Mouse (Mus musculus): ENCODE data around the gene Myo18a. TPM values are rescaled to one million over a fixed set of nuclear protein-coding genes. Genes with fewer than 3 reads are reported as not detected.
A peak's percentile ranks its signal among the peaks of the same experiment; 100 is the strongest.
"Not testable (repeated sequence)": the region's sequence is repeated elsewhere in the genome, so short reads cannot be mapped to it uniquely, and the experiment has no call there.

The Myo18a gene
- polyA plus RNA-seq, 1 experiment = 93.1 TPM

- Histone ChIP-seq H3K27me3 (replicated peaks; ENCODE audit: control insufficient read depth, insufficient read depth, low read length) (no peaks in the 10 kb centered on the region), H3K4me1 (ENCODE audit: control insufficient read depth, insufficient read depth, low read length) (no peaks in the 10 kb centered on the region), H3K36me3 (ENCODE audit: control insufficient read depth, insufficient read depth, low read length) (no peaks in the 10 kb centered on the region), H3K4me3 (ENCODE audit: insufficient read depth, low read depth, low read length) (no peak overlapping the region), H3K27ac (ENCODE audit: insufficient read depth, low read depth, low read length) (no peak overlapping the region)
- DNase-seq = peak; percentile 92
- TF ChIP-seq POLR2A (IDR thresholded peaks at IDR 0.05; ENCODE audit: low read depth, low read length) (no peak), CTCF (conservative IDR thresholded peaks at IDR 0.05; ENCODE audit: insufficient read depth, insufficient read length, low read depth, low read length) (peak; percentile 95)
- WGBS = 2% methylated on average over 6 of the region's 6 CpGs
These were observed 25.8 kb upstream of the Myo18a start for GRCm38 (mm10) chr11:77737289-77737688.

- TF ChIP-seq CTCF (conservative IDR thresholded peaks at IDR 0.05; ENCODE audit: insufficient read depth, insufficient read length, low read depth, low read length) (no peak), POLR2A (IDR thresholded peaks at IDR 0.05; ENCODE audit: low read depth, low read length) (no peak)
- no peak overlapping the region for H3K4me3 ChIP-seq (ENCODE audit: insufficient read depth, low read depth, low read length)
- H3K4me1 ChIP-seq (ENCODE audit: control insufficient read depth, insufficient read depth, low read length) = no peaks in the 10 kb centered on the region
- DNase-seq = no peak
- 74% methylated on average over 7 of the region's 7 CpGs for WGBS
- no peaks in the 10 kb centered on the region for H3K36me3 ChIP-seq (ENCODE audit: control insufficient read depth, insufficient read depth, low read length)
- no peak overlapping the region for H3K27ac ChIP-seq (ENCODE audit: insufficient read depth, low read depth, low read length)
- H3K27me3 ChIP-seq (replicated peaks; ENCODE audit: control insufficient read depth, insufficient read depth, low read length) = no peaks in the 10 kb centered on the region
These were observed 24.5 kb upstream of the Myo18a start for GRCm38 (mm10) chr11:77738555-77738954.

- no peak for TF ChIP-seq POLR2A (IDR thresholded peaks at IDR 0.05; ENCODE audit: low read depth, low read length)
- peak; percentile 83 for TF ChIP-seq CTCF (conservative IDR thresholded peaks at IDR 0.05; ENCODE audit: insufficient read depth, insufficient read length, low read depth, low read length)
- H3K27me3 ChIP-seq (replicated peaks; ENCODE audit: control insufficient read depth, insufficient read depth, low read length) = no peaks in the 10 kb centered on the region
- H3K4me3 ChIP-seq (ENCODE audit: insufficient read depth, low read depth, low read length) = no peak overlapping the region
- H3K27ac ChIP-seq (ENCODE audit: insufficient read depth, low read depth, low read length) = no peak overlapping the region
- 16% methylated on average over 6 of the region's 6 CpGs for WGBS
- H3K36me3 ChIP-seq (ENCODE audit: control insufficient read depth, insufficient read depth, low read length) = no peaks in the 10 kb centered on the region
- DNase-seq = peak; percentile 73
- no peaks in the 10 kb centered on the region for H3K4me1 ChIP-seq (ENCODE audit: control insufficient read depth, insufficient read depth, low read length)
These were observed 19.1 kb upstream of the Myo18a start for GRCm38 (mm10) chr11:77743966-77744365.

GRCm38 (mm10) chr11:77746652-77747051 is 16.4 kb upstream of the Myo18a start:
- no peak for DNase-seq
- Histone ChIP-seq H3K4me1 (ENCODE audit: control insufficient read depth, insufficient read depth, low read length) (no peaks in the 10 kb centered on the region), H3K4me3 (ENCODE audit: insufficient read depth, low read depth, low read length) (no peak overlapping the region), H3K27me3 (replicated peaks; ENCODE audit: control insufficient read depth, insufficient read depth, low read length) (no peaks in the 10 kb centered on the region), H3K27ac (ENCODE audit: insufficient read depth, low read depth, low read length) (no peak overlapping the region), H3K36me3 (ENCODE audit: control insufficient read depth, insufficient read depth, low read length) (no peaks in the 10 kb centered on the region)
- WGBS = 89% methylated on average over 4 of the region's 4 CpGs
- TF ChIP-seq CTCF (conservative IDR thresholded peaks at IDR 0.05; ENCODE audit: insufficient read depth, insufficient read length, low read depth, low read length) (no peak), POLR2A (IDR thresholded peaks at IDR 0.05; ENCODE audit: low read depth, low read length) (no peak)

GRCm38 (mm10) chr11:77747103-77747502 is 15.9 kb upstream of the Myo18a start:
- not testable (repeated sequence) for H3K36me3 ChIP-seq (ENCODE audit: control insufficient read depth, insufficient read depth, low read length); DNase-seq; H3K4me1 ChIP-seq (ENCODE audit: control insufficient read depth, insufficient read depth, low read length); H3K27ac ChIP-seq (ENCODE audit: insufficient read depth, low read depth, low read length); H3K4me3 ChIP-seq (ENCODE audit: insufficient read depth, low read depth, low read length); H3K27me3 ChIP-seq (replicated peaks; ENCODE audit: control insufficient read depth, insufficient read depth, low read length)
- WGBS = 89% methylated on average over 15 of the region's 15 CpGs

GRCm38 (mm10) chr11:77748996-77749395 is 14.1 kb upstream of the Myo18a start:
- Histone ChIP-seq H3K36me3 (ENCODE audit: control insufficient read depth, insufficient read depth, low read length) (no peaks in the 10 kb centered on the region), H3K27me3 (replicated peaks; ENCODE audit: control insufficient read depth, insufficient read depth, low read length) (no peaks in the 10 kb centered on the region), H3K4me1 (ENCODE audit: control insufficient read depth, insufficient read depth, low read length) (no peaks in the 10 kb centered on the region), H3K27ac (ENCODE audit: insufficient read depth, low read depth, low read length) (no peak overlapping the region), H3K4me3 (ENCODE audit: insufficient read depth, low read depth, low read length) (no peak overlapping the region)
- DNase-seq = no peak
- TF ChIP-seq POLR2A (IDR thresholded peaks at IDR 0.05; ENCODE audit: low read depth, low read length) = no peak
- no peak for TF ChIP-seq CTCF (conservative IDR thresholded peaks at IDR 0.05; ENCODE audit: insufficient read depth, insufficient read length, low read depth, low read length)
- 89% methylated on average over 5 of the region's 5 CpGs for WGBS

GRCm38 (mm10) chr11:77752525-77752924 is 10.5 kb upstream of the Myo18a start:
- Histone ChIP-seq H3K4me3 (ENCODE audit: insufficient read depth, low read depth, low read length) (no peak overlapping the region), H3K36me3 (ENCODE audit: control insufficient read depth, insufficient read depth, low read length) (no peaks in the 10 kb centered on the region), H3K4me1 (ENCODE audit: control insufficient read depth, insufficient read depth, low read length) (no peaks in the 10 kb centered on the region), H3K27ac (ENCODE audit: insufficient read depth, low read depth, low read length) (no peak overlapping the region), H3K27me3 (replicated peaks; ENCODE audit: control insufficient read depth, insufficient read depth, low read length) (no peaks in the 10 kb centered on the region)
- WGBS = 85% methylated on average over 5 of the region's 5 CpGs
- no peak for DNase-seq
- TF ChIP-seq POLR2A (IDR thresholded peaks at IDR 0.05; ENCODE audit: low read depth, low read length) (no peak), CTCF (conservative IDR thresholded peaks at IDR 0.05; ENCODE audit: insufficient read depth, insufficient read length, low read depth, low read length) (no peak)

GRCm38 (mm10) chr11:77753469-77753868 is 9.6 kb upstream of the Myo18a start:
- DNase-seq = no peak
- Histone ChIP-seq H3K36me3 (ENCODE audit: control insufficient read depth, insufficient read depth, low read length) (no peaks in the 10 kb centered on the region), H3K27ac (ENCODE audit: insufficient read depth, low read depth, low read length) (no peak overlapping the region), H3K4me1 (ENCODE audit: control insufficient read depth, insufficient read depth, low read length) (no peaks in the 10 kb centered on the region), H3K4me3 (ENCODE audit: insufficient read depth, low read depth, low read length) (no peak overlapping the region), H3K27me3 (replicated peaks; ENCODE audit: control insufficient read depth, insufficient read depth, low read length) (no peaks in the 10 kb centered on the region)
- TF ChIP-seq CTCF (conservative IDR thresholded peaks at IDR 0.05; ENCODE audit: insufficient read depth, insufficient read length, low read depth, low read length) (no peak), POLR2A (IDR thresholded peaks at IDR 0.05; ENCODE audit: low read depth, low read length) (no peak)
- 85% methylated on average over 3 of the region's 3 CpGs for WGBS

Measured in kidney, adult 2 months (tissue).